Mouse (Mus musculus) heart, postnatal 10 days (tissue): ENCODE measurements at regions not wholly inside any gene's neighbourhood (a gene's known extent, or its start where the extent isn't known, plus 50 kb on each side); places are given as distances from the start of the nearest gene placed in this dataset.

ENCODE experiments used
- DNase-seq, 2 experiments: peaks; one replicate each; pipeline ENCODE4 v3.0.0; 2021
- intact Hi-C: fragments of 180-260 bp; cut with DNase I; formaldehyde crosslinking; loops from one replicate; pipeline ENCODE4 v1.15.1; 2025

- DNase-seq: no peak
- intact Hi-C loops: no loop called here
Measured at GRCm38 (mm10) chr12:36748345-36748744, 360.0 kb upstream of the Meox2 start.

GRCm38 (mm10) chr12:36765315-36766058 lies 342.9 kb upstream of the Meox2 start:
- no peak for DNase-seq
- intact Hi-C loops: no loop called here

- DNase-seq: no peak
- intact Hi-C loops: no loop called here
Measured at GRCm38 (mm10) chr12:36766167-36766566, 342.2 kb upstream of the Meox2 start.

- intact Hi-C loops: loop anchor here (2.0 kb wide), 1 partner anchor 234 kb away; no protein-coding TSS in a partner anchor
- DNase-seq: peak; percentile 4 to 32
Measured at GRCm38 (mm10) chr12:36780761-36781160, 327.6 kb upstream of the Meox2 start.

- no peak for DNase-seq
- intact Hi-C loops: no loop called here
Measured at GRCm38 (mm10) chr12:36790866-36791265, 317.5 kb upstream of the Meox2 start.

- intact Hi-C loops: no loop called here
- DNase-seq: no peak
Measured at GRCm38 (mm10) chr12:36791430-36791829, 316.9 kb upstream of the Meox2 start.

- DNase-seq: no peak
- intact Hi-C loops: no loop called here
Measured at GRCm38 (mm10) chr12:36792205-36792604, 316.1 kb upstream of the Meox2 start.

GRCm38 (mm10) chr12:36793799-36794198 lies 314.5 kb upstream of the Meox2 start:
- intact Hi-C loops: no loop called here
- DNase-seq: no peak

GRCm38 (mm10) chr12:36796201-36796600 lies 312.1 kb upstream of the Meox2 start:
- intact Hi-C loops: no loop called here
- DNase-seq: no peak

GRCm38 (mm10) chr12:36817938-36818337 lies 290.4 kb upstream of the Meox2 start:
- intact Hi-C loops: no loop called here
- no peak for DNase-seq

GRCm38 (mm10) chr12:36818852-36819251 lies 289.5 kb upstream of the Meox2 start:
- intact Hi-C loops: no loop called here
- no peak for DNase-seq

GRCm38 (mm10) chr12:36826766-36827165 lies 281.6 kb upstream of the Meox2 start:
- intact Hi-C loops: no loop called here
- DNase-seq: no peak

- peak in 1 of 2 experiments; percentile 4 for DNase-seq
- intact Hi-C loops: no loop called here
Measured at GRCm38 (mm10) chr12:36831307-36831997, 276.9 kb upstream of the Meox2 start.

- no peak for DNase-seq
- intact Hi-C loops: no loop called here
Measured at GRCm38 (mm10) chr12:36842957-36843356, 265.4 kb upstream of the Meox2 start.

GRCm38 (mm10) chr12:36845130-36845529 lies 263.2 kb upstream of the Meox2 start:
- DNase-seq: no peak
- intact Hi-C loops: no loop called here

GRCm38 (mm10) chr12:36849086-36849485 lies 259.3 kb upstream of the Meox2 start:
- intact Hi-C loops: no loop called here
- DNase-seq: no peak

- intact Hi-C loops: no loop called here
- no peak for DNase-seq
Measured at GRCm38 (mm10) chr12:36863113-36863512, 245.2 kb upstream of the Meox2 start.

- intact Hi-C loops: no loop called here
- DNase-seq: no peak
Measured at GRCm38 (mm10) chr12:36880724-36881123, 227.6 kb upstream of the Meox2 start.

- no peak for DNase-seq
- intact Hi-C loops: no loop called here
Measured at GRCm38 (mm10) chr12:36913364-36913763, 195.0 kb upstream of the Meox2 start.

- intact Hi-C loops: loop anchor here (2.0 to 5.0 kb wide), 3 partner anchors 95 to 197 kb away; partner anchors contain the start of gene Meox2
- DNase-seq: no peak
Measured at GRCm38 (mm10) chr12:36917576-36918106, 190.7 kb upstream of the Meox2 start.

GRCm38 (mm10) chr12:36918294-36918876 lies 190.0 kb upstream of the Meox2 start:
- intact Hi-C loops: loop anchor here (5.0 kb wide), 2 partner anchors 94 to 189 kb away; partner anchors contain the start of gene Meox2

More at GRCm38 (mm10) chr12:36918294-36918876, 190.0 kb upstream of the Meox2 start:
- DNase-seq: no peak
